Mouse (Mus musculus) MEL (cell line): ENCODE data around the gene Misp. TPM values are rescaled to one million over a fixed set of nuclear protein-coding genes. Genes with fewer than 3 reads are reported as not detected.
A peak's percentile ranks its signal among the peaks of the same experiment; 100 is the strongest.

Source experiments
- DNase-seq: peaks from one replicate; pipeline ENCODE4 v3.0.0; 2011; ENCODE audit warnings: low read depth, low spot score
- H3K27ac ChIP-seq: 2 replicates; pipeline ENCODE4 v1.5.1; 2012; ENCODE audit warnings: low read depth, mild to moderate bottlenecking, control low read depth, low read length, moderate library complexity; ENCODE audit not compliant: control insufficient read depth
- H3K27me3 ChIP-seq, 2 experiments: fragments of 150-350 bp in 1 of 2; sonication (generic) in 1 of 2; 2 replicates each; pipeline ENCODE4 v1.6.1; 2012; ENCODE audit warnings: low read length in 2 of 2, mild to moderate bottlenecking in 2 of 2, improper control_type of control experiment in 1 of 2, moderate library complexity in 1 of 2; ENCODE audit not compliant: insufficient read depth in 2 of 2, control insufficient read depth in 1 of 2
- H3K36me3 ChIP-seq, 2 experiments: 2 replicates each; pipeline ENCODE4 v1.6.1; 2012 to 2014; ENCODE audit warnings: low read length in 2 of 2, improper control_type of control experiment in 1 of 2, inconsistent platforms in 1 of 2, mild to moderate bottlenecking in 1 of 2; ENCODE audit not compliant: insufficient read depth in 2 of 2, control insufficient read depth in 1 of 2
- H3K4me1 ChIP-seq, 2 experiments: fragments of 150-350 bp in 1 of 2; sonication (generic) in 1 of 2; 2 replicates each; pipeline ENCODE4 v1.6.1; 2012; ENCODE audit warnings: low read length in 2 of 2, improper control_type of control experiment in 1 of 2, mild to moderate bottlenecking in 1 of 2; ENCODE audit not compliant: insufficient read depth in 2 of 2, control insufficient read depth in 1 of 2
- H3K4me3 ChIP-seq, 2 experiments: fragments of 150-350 bp in 1 of 2; sonication (generic) in 1 of 2; 2 replicates each; pipeline ENCODE4 v1.5.1; 2012; ENCODE audit warnings: low read depth in 2 of 2, low read length in 2 of 2, mild to moderate bottlenecking in 2 of 2, moderate library complexity in 2 of 2, control low read depth in 1 of 2, improper control_type of control experiment in 1 of 2; ENCODE audit not compliant: control insufficient read depth in 1 of 2, insufficient read depth in 1 of 2
- H3K79me2 ChIP-seq: 2 replicates; pipeline ENCODE4 v1.6.1; 2012; ENCODE audit warnings: mild to moderate bottlenecking, low read length, moderate library complexity; ENCODE audit not compliant: control insufficient read depth, poor library complexity, insufficient read depth
- H3K9ac ChIP-seq: 2 replicates; pipeline ENCODE4 v1.6.1; 2012; ENCODE audit warnings: low read depth, mild to moderate bottlenecking, control low read depth, low read length, moderate library complexity; ENCODE audit not compliant: control insufficient read depth, poor library complexity, severe bottlenecking
- H3K9me3 ChIP-seq: fragments of 150-350 bp; sonication (generic); replicated peaks from 2 replicates; pipeline ENCODE4 v1.6.1; 2012; ENCODE audit warnings: mild to moderate bottlenecking, low read length, improper control_type of control experiment, moderate library complexity; ENCODE audit not compliant: insufficient read depth
- BHLHE40 ChIP-seq: IDR thresholded peaks from 2 replicates; pipeline ENCODE4 v1.6.1; 2012; ENCODE audit warnings: low read depth, mild to moderate bottlenecking, inconsistent platforms, low read length, improper control_type of control experiment, borderline replicate concordance
- E2F4 ChIP-seq: IDR thresholded peaks from 2 replicates; pipeline ENCODE4 v1.6.1; 2011; ENCODE audit warnings: low read depth, low read length, improper control_type of control experiment, borderline replicate concordance
- EP300 ChIP-seq, 2 experiments: IDR thresholded peaks; 2 replicates each; pipeline ENCODE4 v1.6.1; 2011; ENCODE audit warnings: improper control_type of control experiment in 2 of 2, low read length in 2 of 2, low read depth in 1 of 2, mild to moderate bottlenecking in 1 of 2
- ETS1 ChIP-seq: IDR thresholded peaks from 2 replicates; pipeline ENCODE4 v1.6.1; 2012; ENCODE audit warnings: low read depth, mild to moderate bottlenecking, inconsistent platforms, low read length, improper control_type of control experiment, moderate library complexity
- GABPA ChIP-seq: IDR thresholded peaks from 2 replicates; pipeline ENCODE4 v1.6.1; 2012; ENCODE audit warnings: low read depth, mild to moderate bottlenecking, inconsistent platforms, low read length, improper control_type of control experiment, moderate library complexity
- GATA1 ChIP-seq: IDR thresholded peaks from 2 replicates; pipeline ENCODE4 v1.6.1; 2011; ENCODE audit warnings: low read depth, low read length, improper control_type of control experiment
- JUND ChIP-seq: IDR thresholded peaks from 2 replicates; pipeline ENCODE4 v1.6.1; 2011; ENCODE audit warnings: low read depth, mild to moderate bottlenecking, improper control_type of control experiment, low read length
- MAX ChIP-seq: IDR thresholded peaks from 2 replicates; pipeline ENCODE4 v1.6.1; 2011; ENCODE audit warnings: low read length, improper control_type of control experiment
- MXI1 ChIP-seq: IDR thresholded peaks from 2 replicates; pipeline ENCODE4 v1.6.1; 2011; ENCODE audit warnings: mild to moderate bottlenecking, low read depth, low read length, improper control_type of control experiment
- MYB ChIP-seq: IDR thresholded peaks from 2 replicates; pipeline ENCODE4 v1.6.1; 2011; ENCODE audit warnings: mild to moderate bottlenecking, low read depth, low read length, improper control_type of control experiment
- MYC ChIP-seq: IDR thresholded peaks from 2 replicates; pipeline ENCODE4 v1.6.1; 2011; ENCODE audit warnings: low read depth, mild to moderate bottlenecking, low read length, improper control_type of control experiment, moderate library complexity
- NELFE ChIP-seq: IDR thresholded peaks from 2 replicates; pipeline ENCODE4 v1.6.1; 2011; ENCODE audit warnings: low read depth, low read length, improper control_type of control experiment
- NRF1 ChIP-seq: IDR thresholded peaks from 2 replicates; pipeline ENCODE4 v1.6.1; 2014; ENCODE audit warnings: low read depth, mild to moderate bottlenecking, inconsistent platforms, low read length, improper control_type of control experiment, moderate library complexity; ENCODE audit not compliant: poor library complexity, insufficient read depth, severe bottlenecking
- POLR2AphosphoS2 ChIP-seq: IDR thresholded peaks from 2 replicates; pipeline ENCODE4 v1.6.1; 2011; ENCODE audit warnings: low read length, improper control_type of control experiment
- RAD21 ChIP-seq: IDR thresholded peaks from 2 replicates; pipeline ENCODE4 v1.6.1; 2011; ENCODE audit warnings: mild to moderate bottlenecking, low read depth, low read length, improper control_type of control experiment
- SIN3A ChIP-seq: IDR thresholded peaks from 2 replicates; pipeline ENCODE4 v1.6.1; 2012; ENCODE audit warnings: low read length, improper control_type of control experiment, inconsistent platforms
- SMC3 ChIP-seq: IDR thresholded peaks from 2 replicates; pipeline ENCODE4 v1.6.1; 2011; ENCODE audit warnings: low read depth, low read length, improper control_type of control experiment
- TBP ChIP-seq: IDR thresholded peaks from 2 replicates; pipeline ENCODE4 v1.8.0; 2011; ENCODE audit warnings: low read depth, low read length, improper control_type of control experiment
- USF1 ChIP-seq: IDR thresholded peaks from 2 replicates; pipeline ENCODE4 v1.6.1; 2014; ENCODE audit warnings: low read depth, mild to moderate bottlenecking, inconsistent platforms, low read length, improper control_type of control experiment, moderate library complexity
- USF2 ChIP-seq, 2 experiments: IDR thresholded peaks; 2 replicates each; pipeline ENCODE4 v1.6.1; 2011 to 2012; ENCODE audit warnings: improper control_type of control experiment in 2 of 2, low read length in 2 of 2, borderline replicate concordance in 1 of 2, inconsistent platforms in 1 of 2, low read depth in 1 of 2, mild to moderate bottlenecking in 1 of 2; ENCODE audit not compliant: insufficient read depth in 1 of 2
- ZKSCAN1 ChIP-seq: IDR thresholded peaks from 2 replicates; pipeline ENCODE4 v1.6.1; 2012; ENCODE audit warnings: low read depth, mild to moderate bottlenecking, inconsistent platforms, low read length, improper control_type of control experiment, moderate library complexity
- polyA plus RNA-seq, 2 experiments: library from polyadenylated mRNA; stranded (reverse) in 1 of 2; unstranded in 1 of 2; fragments of >175 nt in 1 of 2; fragments of >200 nt in 1 of 2; gene quantifications; 2 replicates each; pipeline versions ENCODE4 v1.2.1 to v1.2.4; 2012; ENCODE audit warnings: low replicate concordance in 2 of 2, low read depth in 1 of 2; ENCODE audit not compliant: insufficient read length in 2 of 2, insufficient read depth in 1 of 2, missing spikeins in 1 of 2
- total RNA-seq: library from RNA; depleted of rRNA; stranded (reverse); fragments of 300-350 nt; gene quantifications from 2 replicates; pipeline ENCODE4 v1.2.3, GENCODE M21; 2012

Misp gene
- total and polyA plus RNA-seq, 3 experiments, result not detected

DNA sequence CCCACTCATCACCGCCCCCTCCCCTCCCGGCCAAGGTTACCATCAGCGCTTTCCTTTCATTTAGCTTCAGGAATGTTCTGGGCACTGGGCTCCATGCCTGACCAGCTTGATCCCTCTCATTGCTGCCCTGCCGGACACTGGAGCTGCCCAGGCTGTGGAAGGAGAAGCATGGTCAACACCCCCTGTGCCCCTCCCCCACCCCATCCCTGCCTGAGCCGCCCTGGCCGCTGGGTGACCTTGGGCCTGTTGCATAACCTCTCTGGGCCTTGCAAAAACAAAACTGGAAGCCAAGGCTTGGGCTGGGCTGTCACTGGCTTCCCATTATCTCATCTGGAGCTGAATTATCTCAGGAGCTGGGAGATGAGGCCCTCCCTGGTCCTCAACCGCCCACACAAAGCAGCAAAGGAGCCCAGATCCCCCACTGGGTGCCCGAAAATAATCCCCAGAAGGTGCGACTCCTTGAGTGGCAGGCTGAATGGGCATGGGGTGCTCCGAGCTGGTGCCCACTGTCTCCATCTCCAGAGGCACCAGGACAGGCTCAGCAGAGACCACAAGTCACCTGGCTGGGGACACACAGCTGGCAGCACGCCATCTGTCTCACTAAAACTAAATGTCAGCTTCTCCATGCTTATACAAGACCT, 18.3 kb upstream of the Misp start:
- Histone ChIP-seq H3K79me2 (no peaks in the 10 kb centered on the region), H3K9me3 (no peaks in the 10 kb centered on the region), H3K4me3 (no peak overlapping the region), H3K27me3 (no peaks in the 10 kb centered on the region), H3K36me3 (peaks cover 0 to 23% of the 10 kb centered on the region in 2 experiments; a peak in 2 of 4 replicates), H3K27ac (peak overlapping the region; percentile 28), H3K9ac (peak overlapping the region; percentile 20; the same call in 1 of the 2 replicates), H3K4me1 (peaks cover 14 to 27% of the 10 kb centered on the region in 2 experiments)
- DNase-seq, result peak; percentile 55
- TF ChIP-seq NRF1 (no peak), TBP (no peak), GATA1 (peak; percentile 77), ETS1 (peak; percentile 71), SIN3A (peak; percentile 44), MYB (0 out of 2 replicates have a peak, but pooled peaks have one; percentile 24), POLR2AphosphoS2 (no peak), EP300 (IDR thresholded peaks at IDR 0.05; ENCODE audit: low read depth in 1 of 2, low read length in 2 of 2) (peak; percentile 56 to 78)

DNA sequence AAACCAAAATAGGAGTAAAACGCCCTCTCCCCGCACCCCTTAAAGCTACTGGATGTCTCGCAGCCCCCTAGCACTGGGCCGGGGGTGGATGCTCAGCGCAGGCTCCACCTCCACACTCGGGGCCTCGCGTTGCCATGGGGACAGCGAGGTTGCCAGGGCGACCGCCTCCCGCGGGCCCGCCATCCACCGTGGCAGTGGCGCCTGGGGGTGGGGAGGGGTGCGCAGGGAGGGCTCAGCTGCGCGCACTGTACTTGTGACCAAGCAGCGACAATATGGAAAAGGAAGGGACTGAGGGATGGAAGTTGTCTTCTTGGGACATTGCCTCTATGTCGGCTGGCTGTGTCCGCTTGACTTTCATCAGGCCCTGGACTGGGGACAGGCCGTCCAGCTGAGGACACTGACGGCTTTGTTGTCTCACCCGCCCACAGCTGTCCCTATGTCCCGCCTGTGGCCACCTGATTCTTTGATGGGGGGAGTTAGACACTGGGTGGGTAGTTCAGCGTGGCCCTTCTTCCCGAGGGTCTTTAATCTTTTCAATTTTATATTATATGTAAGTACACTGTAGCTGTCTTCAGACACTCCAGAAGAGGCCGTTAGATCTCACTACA, 17.0 kb upstream of the Misp start:
- H3K27me3 ChIP-seq, result no peaks in the 10 kb centered on the region
- no peak for DNase-seq
- H3K9ac ChIP-seq, result no peak overlapping the region
- H3K9me3 ChIP-seq, result no peaks in the 10 kb centered on the region
- H3K4me3 ChIP-seq, result no peak overlapping the region
- peaks cover 12 to 16% of the 10 kb centered on the region in 2 experiments for H3K4me1 ChIP-seq
- no peaks in the 10 kb centered on the region for H3K79me2 ChIP-seq
- TF ChIP-seq MAX, result no peak
- TF ChIP-seq USF1, result no peak
- no peak for TF ChIP-seq EP300 (IDR thresholded peaks at IDR 0.05; ENCODE audit: low read depth in 1 of 2, low read length in 2 of 2)
- no peak for TF ChIP-seq RAD21
- TF ChIP-seq BHLHE40, result no peak
- TF ChIP-seq SMC3, result no peak
- no peak for TF ChIP-seq JUND
- TF ChIP-seq ZKSCAN1, result no peak
- TF ChIP-seq E2F4, result no peak
- no peak for TF ChIP-seq NELFE
- no peak for TF ChIP-seq MYB
- TF ChIP-seq MYC, result no peak
- no peak for TF ChIP-seq GABPA
- no peak for TF ChIP-seq MXI1
- TF ChIP-seq USF2 (IDR thresholded peaks at IDR 0.05; ENCODE audit: borderline replicate concordance in 1 of 2, insufficient read depth in 1 of 2, low read depth in 1 of 2, low read length in 2 of 2), result no peak
- TF ChIP-seq ETS1, result no peak
- peaks cover 0 to 17% of the 10 kb centered on the region in 2 experiments; a peak in 2 of 4 replicates for H3K36me3 ChIP-seq
- H3K27ac ChIP-seq, result no peak overlapping the region
